ENCODE assay signal across 19 mouse cellular contexts in genomic region chr7:121436884-121437283, GRCm38 (mm10). TPM values are rescaled to one million over a fixed set of nuclear protein-coding genes. Genes with fewer than 3 reads are reported as not detected.
"Had no signal": no experiment of that assay in that cellular context is flagged by ENCODE, and none has a peak within 500 bp of the region (broad histone marks: within the 10 kb centered on the region; RNA-seq: fewer than 3 reads in every experiment).

No protein-coding gene starts in this region.

- H3K27ac ChIP-seq: kidney, postnatal 0 days; liver, embryonic 15.5 days; midbrain, embryonic 10.5 days; neural tube, embryonic 13.5 days had no signal

- H3K4me3 ChIP-seq: liver, embryonic 15.5 days; midbrain, embryonic 10.5 days; neural tube, embryonic 13.5 days had no signal

- H3K36me3 ChIP-seq: liver, embryonic 15.5 days; midbrain, embryonic 10.5 days; neural tube, embryonic 13.5 days had no signal

- H3K4me2 ChIP-seq: liver, embryonic 11.5 days; liver, embryonic 15.5 days; neural tube, embryonic 13.5 days had no signal

- H3K27me3 ChIP-seq: liver, embryonic 15.5 days; neural tube, embryonic 13.5 days had no signal

- ATAC-seq: intestine, embryonic 16.5 days; lung, postnatal 0 days; midbrain, embryonic 16.5 days had no signal

- H3K4me1 ChIP-seq: liver, embryonic 15.5 days; midbrain, embryonic 10.5 days; neural tube, embryonic 13.5 days had no signal

- H3K9me3 ChIP-seq: liver, embryonic 15.5 days; midbrain, embryonic 10.5 days; neural tube, embryonic 13.5 days had no signal

- H3K9ac ChIP-seq: liver, embryonic 15.5 days; neural tube, embryonic 13.5 days had no signal

- DNase-seq: kidney, adult 9 months; kidney, postnatal 36 days; left cerebral cortex, postnatal 4 days; lung, adult 2 months; lung, postnatal 36 days; retina, postnatal 1 day; right cerebral cortex, postnatal 4 days; spleen, adult 18-20 months; thymus, postnatal 36 days had no signal

RNA-seq across cellular contexts. Expression of gene Hs3st2, which starts 45.2 kb away (rescaled TPM):
- total RNA-seq: megakaryocyte progenitor cell, adult 5-6 weeks had no signal
- polyA plus RNA-seq: liver, embryonic 15.5 days; lung, adult 2 months; lung, postnatal 0 days; thymus, postnatal 0 days had no signal
